Mouse (Mus musculus) adrenal gland, postnatal 25 days (tissue): Measurements from ENCODE around the gene Gm10778. TPM values are rescaled to one million over a fixed set of nuclear protein-coding genes. Genes with fewer than 3 reads are reported as not detected.
"Not testable (repeated sequence)": the region's sequence is repeated elsewhere in the genome, so short reads cannot be mapped to it uniquely, and the experiment has no call there.

Source experiments
- DNase-seq: peaks from one replicate; pipeline ENCODE4 v3.0.0; 2021; ENCODE audit warnings: mixed read lengths
- total RNA-seq: library from RNA; stranded (reverse); gene quantifications from 2 replicates; pipeline ENCODE4 v1.2.3, GENCODE M21; 2021

The Gm10778 gene
- total RNA-seq, 1 experiment from 2014 or later = 3.2 TPM

DNA sequence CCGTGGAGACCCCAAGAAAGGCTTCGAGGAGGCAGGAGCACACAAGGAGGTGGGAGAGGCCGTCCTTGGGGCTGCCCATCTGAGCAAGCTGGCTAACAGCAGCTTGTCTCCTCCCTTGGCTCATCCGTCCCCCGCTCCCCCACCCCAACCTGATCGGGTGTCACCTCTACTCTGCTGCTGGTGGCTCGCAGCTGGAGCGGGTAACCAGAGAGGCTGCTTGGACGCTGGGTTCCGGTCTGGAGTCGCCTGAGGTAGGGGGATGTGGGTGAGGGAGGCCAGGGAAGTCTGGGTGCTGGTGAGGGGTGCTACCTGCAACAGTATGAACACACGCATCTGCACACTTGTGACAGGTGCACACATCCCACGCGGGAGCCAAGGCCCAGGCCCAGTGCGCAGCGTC lies 20.5 kb upstream of the Gm10778 start, which contains the start of gene Ankrd24:
Gene Ankrd24, plus strand, starts transcription at position 151 of the 400 bp plus-strand sequence.
- no peak for DNase-seq

DNA sequence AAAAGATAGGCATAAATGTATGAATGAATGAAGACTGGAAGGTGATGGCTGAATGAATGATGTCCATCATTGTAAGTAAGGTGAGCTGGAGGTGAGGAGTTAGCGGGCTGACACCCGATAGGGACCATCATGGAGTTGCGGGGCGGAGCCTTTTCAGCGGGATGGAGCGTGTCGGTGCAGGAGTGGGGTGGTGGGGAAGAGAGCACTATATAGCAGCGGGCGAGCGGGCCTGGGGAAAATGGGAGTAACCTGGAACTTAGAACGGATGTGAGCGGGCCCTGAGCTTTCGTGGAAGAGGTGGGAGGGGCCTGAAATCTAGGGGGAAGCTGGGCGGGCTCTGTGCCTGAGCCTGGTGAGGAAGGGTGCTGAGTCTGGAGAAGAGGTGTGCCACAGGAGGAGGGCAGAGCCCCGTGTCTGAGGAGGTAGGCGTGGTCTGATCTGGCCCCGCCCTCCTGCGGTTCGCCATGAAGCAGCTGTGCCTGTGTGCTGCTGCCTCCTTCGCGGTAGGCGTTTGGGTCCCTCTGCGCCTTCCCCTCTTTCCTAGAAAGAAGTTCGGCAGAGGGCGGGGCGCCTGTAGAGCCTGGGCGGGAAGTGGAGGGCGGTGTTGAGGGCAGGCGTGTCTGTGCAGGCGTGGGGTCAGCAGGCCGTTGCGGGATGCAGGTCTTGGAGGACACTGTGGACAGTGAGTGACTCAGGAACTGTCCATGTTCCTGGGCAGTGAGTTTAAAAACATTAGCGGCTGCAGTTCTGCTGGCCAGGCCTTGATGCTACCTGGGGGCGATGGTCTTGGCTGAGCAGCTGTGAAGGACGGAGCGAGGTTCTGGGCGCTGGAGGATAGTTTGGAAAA lies 15.4 kb upstream of the Gm10778 start:
- DNase-seq = peak; percentile 85

DNA sequence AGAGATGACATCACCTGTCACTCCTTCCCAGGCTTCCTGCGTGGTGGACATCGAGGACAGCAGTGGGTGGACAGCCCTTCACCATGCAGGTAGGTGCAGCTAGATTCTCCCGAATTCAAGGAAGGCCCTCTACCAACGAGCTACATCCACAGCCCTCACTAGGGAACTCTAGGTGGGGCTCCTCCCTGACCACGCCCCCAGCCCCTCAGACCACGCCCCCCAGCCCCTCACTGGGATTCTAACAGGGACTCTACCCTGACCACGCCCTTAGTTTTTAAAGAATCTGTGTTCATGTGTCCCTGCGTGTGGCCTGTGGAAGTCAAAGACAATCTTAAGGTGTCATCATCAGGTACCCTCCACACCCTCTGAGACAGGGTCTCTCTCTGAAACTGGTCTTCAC lies 12.5 kb upstream of the Gm10778 start:
- DNase-seq = no peak

DNA sequence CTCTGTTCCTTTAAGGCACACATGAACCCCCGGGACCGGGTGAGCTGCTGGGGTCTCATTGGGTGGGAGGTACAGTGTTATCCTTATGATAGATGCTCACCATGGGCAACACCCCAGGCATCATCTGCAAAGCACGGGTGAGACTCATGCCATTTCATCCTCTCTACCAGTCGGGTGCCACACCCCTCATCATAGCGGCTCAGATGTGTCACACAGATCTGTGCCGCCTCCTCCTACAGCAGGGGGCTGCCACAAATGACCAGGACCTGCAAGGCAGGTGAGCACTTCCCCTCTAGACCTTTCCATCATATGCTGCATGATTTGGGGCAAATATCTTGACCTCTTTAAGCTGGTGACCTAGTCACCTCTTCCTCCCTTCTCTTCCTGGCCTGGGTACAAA lies 10.8 kb upstream of the Gm10778 start:
- DNase-seq = no peak

DNA sequence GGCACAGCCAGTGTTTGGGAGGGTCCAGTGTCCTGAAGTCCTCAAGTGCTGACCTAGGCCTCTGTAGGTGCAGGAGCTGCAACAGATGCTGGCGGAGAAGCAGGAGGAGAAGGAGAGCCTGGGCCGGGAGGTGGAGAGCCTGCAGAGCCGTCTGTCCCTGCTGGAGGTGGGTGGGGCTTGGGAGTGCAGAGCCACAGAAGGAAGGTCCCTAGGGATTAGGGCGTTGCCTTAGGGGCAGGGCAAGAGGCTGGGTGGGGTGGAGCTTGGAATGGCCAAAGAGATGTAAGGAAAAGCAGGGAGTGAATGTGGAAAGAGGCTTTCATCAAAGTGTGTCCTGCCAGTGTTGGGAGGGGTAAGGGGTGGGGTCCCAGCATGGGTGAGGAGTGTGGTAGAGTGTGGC lies 8.0 kb upstream of the Gm10778 start:
- DNase-seq = not testable (repeated sequence)

DNA sequence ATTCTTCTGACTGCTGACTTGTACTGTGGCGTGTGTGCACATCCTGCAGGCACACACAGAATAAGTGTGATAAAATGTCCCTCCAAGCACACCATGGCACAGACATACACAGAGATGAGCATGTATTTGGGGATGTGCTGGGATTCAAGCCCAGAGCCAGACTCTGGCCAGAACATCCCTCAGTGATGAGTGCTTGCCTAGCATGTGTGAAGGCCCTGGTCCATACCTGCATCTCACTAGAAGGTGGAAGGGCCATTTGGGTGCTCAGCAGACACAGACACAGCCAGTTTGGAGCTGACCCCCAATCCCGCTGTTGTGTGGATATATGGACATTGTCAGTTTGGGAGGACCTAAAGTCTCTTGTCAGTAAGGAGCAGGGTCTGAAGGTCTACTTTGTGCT lies 7.3 kb upstream of the Gm10778 start:
- DNase-seq = no peak

DNA sequence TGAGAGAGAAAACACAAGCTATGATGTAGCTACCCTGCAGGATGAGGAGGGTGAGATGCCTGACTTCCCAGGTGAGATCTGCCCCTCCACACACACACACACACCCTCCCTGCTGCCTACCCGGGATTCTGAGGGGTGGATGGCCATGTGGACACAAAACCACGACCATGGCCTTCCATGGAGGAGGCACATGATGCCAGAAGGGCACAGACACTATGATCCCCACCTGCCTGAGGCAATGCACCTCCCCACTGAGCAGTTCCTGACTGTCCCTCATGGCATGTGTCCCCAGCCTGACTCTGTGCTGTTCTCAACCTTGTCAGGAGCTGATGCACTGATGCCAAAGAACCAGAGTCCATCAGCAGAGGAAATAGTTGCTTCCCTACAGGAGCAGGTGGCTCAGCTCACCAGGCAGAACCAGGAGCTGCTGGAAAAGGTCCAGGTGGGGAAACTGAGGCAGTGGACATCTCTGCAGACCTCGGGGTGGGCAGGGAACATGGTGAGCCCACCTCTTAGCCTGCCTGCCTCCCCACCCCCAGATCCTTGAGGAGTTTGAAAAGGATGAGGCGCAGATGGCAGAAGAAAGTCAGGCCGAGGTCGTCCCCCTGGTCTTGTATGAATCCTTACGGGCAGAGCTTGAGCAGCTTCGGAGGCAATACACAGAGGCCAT lies 6.7 kb upstream of the Gm10778 start:
- no peak for DNase-seq

DNA sequence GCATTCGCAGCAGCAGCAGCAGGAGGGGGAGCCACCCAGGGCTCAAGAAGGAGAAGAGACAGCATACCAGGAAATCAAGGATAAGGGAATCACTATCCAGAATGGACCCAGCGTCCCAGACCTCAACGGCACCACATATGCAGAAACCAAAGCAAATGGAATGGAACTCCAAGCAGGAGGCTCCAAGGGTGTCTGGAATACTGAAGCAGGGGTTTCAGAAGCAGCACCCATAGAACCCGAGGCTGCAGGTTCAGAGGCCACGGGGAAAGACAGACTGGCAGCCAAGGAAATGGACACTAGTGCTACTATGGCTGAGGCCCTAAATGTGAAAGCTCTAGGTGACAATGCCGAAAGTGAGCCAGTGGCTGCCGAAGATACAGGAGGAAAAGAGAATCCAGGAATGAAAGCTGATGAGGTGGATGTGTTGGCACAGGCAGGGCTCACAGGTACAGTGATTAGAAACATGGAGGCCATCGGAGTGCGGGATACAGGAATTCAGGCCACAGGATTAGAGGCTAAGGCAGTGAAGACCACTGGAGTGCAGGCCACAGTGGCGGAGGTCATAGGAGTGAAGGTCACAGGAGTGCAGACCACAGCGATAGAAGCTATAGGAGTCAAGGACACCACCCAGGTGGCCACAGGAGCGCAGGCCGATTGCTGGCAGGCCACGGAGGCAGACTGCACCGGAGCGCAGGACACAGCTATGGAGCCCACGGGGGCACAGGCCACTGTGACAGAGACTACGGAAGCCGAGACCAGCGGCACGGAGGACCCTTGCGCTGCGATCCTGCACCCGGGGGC lies 6.0 kb upstream of the Gm10778 start:
- DNase-seq = no peak

DNA sequence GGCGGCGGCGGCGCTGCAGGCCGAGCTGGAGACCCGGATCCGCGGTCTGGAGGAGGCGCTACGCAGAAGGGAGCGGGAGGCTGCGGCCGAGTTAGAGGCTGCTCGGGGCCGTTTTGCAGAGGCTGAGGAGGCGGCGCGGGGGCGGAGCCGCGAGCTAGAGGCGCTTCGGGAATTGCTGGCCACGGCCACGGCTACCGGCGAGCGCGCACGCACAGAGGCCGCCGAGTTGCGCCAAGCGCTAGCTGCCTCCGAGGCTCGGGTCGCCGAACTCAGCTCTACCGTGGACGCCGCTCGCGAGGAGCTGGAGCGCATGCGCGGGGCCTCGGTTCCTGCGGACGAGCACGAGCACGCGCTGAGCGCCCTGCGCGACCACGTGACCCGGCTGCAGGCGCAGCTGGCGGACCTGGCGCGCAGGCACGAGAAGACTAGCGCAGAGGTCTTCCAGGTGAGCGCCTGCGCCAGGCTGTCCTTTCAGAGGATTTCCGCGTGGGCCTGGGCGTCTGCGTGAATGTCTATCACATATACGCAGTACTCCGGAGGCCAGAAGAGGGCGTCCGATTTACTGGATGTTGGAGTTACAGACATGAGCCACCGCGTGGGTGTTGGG lies 5.3 kb upstream of the Gm10778 start:
- DNase-seq = peak; percentile 98

DNA sequence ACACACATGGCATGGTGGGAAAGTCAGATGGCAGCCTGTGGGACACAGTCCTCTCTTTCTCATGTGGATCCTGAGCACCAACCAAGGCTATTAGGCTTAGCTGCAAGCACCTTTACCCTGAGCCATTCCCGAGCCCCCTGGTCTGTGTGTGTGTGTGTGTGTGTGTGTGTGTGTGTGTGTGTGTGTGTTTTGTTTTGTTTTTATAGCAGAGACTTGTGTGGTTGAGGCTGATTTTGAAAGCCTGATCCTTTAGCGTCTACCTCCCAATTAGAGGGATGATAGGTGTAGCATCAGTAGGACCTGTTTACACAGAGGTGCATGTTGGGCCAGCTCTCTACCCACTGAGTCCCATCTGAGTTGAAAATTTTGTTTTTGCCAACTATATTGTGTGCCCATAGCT lies 4.7 kb upstream of the Gm10778 start:
- no peak for DNase-seq

DNA sequence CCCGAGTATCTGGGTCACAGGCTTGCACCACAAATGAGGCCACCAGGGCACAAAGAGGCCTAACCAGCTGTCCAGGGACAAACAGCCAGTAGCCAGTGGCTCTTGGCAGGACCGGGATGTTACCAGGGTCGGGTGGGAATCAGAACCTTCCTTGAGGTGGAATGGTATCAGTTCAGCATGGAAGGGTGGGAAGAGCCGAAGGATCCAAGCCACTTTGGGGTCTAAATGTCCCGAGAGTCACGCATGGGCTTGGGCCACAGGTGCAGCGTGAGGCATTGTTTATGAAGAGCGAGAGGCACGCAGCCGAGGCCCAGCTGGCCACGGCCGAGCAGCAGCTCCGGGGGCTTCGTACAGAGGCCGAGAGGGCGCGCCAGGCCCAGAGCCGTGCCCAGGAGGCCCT lies 4.1 kb upstream of the Gm10778 start:
- DNase-seq = no peak

DNA sequence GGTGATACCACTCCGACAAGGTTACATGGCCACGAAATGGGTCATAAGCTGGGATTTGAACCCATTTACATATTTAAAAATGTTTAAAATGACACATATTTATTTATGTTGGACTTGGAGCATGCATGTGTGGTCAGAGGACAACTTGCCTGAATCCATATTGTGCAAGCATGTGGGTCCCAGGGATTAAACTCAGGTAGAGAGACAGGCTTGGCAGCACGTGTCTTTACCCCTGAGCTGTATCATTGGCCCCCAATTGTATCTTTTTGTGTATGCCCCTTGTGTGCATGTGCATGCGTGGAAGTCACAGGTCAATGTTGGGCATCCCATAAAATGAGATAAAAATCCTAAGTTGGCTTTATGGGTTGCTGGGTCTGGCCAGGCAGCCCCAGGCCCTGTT lies 3.5 kb upstream of the Gm10778 start:
- no peak for DNase-seq

DNA sequence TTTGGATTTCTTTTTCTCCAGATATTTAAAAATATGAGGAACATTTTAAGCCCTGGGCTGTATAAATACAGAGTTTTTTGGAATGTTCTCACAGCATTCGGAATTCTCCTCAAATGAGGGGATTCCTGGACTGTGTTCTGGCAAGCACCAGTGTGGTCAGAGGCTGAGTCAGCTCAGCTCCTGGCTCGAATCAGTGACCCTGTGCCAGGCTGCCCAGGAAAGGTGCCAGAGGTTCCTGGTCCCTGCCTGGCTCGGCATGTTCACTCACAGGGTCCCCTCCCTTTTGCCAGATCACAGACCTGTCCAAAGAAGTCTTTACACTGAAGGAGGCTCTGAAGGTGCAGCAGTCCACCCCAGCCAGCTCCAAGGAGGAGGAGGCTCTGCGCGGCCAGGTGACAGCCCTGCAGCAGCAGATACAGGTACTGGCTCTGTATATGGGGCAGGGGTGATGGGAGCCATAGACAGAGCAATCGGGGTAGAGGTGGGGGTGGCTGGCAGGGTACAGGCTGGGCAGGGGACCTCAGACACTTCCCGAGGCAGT lies 2.8 kb upstream of the Gm10778 start:
- peak; percentile 62 for DNase-seq

DNA sequence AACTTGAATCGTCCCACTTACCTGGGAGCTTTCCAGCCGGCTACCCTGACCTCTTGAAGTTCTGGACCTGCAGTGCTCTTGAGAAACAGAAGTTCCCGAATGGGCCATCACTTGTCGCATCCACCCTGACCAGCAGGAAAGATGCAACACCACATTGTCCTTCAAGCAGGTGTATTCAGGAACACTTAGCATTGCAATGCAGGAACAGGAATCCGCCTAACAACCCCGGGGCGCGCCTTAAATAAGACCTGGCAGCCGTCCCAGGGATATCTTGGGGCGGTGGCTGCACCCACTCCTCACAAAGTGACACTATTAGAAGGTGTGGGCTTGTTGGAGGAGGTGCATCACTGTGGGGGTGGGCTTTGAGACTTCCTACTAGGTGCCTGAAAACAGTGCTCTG lies 6.3 kb downstream of the Gm10778 start:
- DNase-seq = no peak

DNA sequence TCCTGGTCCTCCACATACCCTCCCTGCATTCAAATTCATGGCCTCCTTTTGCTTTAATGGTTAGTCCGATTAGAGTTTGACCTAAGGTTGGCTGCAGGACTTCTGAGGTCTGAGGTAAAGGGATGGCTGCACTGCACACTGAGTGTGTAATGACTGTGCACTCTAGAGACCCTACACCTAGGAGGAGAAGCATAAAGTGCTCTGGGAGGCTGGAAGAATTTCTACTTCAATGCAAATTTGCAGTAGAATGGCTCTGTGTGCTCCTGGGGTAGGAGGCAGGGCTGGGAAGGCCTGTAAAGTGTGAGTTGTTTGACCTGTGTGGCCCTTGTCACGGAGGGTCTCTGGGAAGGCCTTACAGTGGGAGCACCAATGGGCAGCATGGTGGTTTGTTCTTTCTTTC lies 7.3 kb downstream of the Gm10778 start:
- DNase-seq = no peak

DNA sequence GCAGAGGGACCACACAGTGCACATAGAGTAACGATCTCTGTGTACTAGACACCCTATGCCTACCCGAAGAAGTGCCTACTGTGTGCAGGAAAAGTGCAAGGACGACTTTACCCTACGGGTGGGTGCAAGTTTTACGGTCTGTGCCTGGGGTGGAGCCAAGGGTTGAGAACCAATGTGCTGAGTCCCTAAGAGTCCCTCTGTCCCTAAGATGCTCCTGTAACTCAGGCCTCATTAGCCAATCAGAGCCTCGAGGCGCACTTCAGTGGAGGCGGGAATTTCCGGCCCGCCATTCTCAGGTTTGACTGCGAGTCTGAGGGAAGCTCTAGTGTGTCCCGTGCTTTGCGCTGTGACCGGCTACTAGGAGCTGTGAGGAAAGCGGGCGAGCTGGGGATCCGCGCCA lies 38.3 kb downstream of the Gm10778 start:
- DNase-seq = not testable (repeated sequence)

DNA sequence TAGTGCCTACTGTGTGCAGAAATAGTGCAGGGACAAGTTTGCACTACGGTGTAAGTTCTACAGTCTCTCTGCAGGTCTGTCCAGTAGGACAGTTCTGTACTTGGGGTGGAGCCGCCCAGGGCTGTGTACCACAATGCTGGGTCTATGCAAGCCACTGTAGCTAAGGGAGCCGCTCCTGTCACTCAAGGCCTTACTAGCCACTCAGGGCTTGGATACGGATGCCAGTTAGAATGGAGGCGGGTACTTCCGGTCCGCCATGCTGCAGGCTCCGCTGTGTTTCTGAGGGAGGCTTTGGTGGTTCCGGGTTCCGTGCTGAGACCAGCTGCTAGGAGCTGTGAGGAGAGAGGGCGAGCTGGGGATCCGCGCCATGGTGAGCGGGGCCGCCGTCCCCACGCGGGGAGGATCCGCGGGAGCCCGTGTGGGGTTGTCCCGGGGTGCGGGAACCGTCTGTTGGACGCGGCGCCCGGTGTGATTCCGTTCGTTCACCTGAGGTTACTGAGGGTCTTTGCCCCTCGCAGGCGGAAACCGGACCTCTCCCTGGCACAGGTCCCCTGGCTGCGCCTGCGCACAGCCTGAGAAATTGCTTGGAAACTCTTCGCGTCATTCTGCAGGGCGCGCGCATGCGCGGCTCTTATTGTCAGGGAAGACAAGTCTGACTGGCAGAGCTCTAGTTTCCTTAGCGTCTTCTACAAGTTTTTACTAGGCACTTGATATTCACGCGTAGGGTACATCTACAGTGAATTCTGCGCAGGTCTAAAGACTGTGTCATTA lies 55.9 kb downstream of the Gm10778 start, which contains the start of gene Zfp433:
Gene Zfp433, plus strand, starts transcription at position 295 of the 771 bp plus-strand sequence.
- DNase-seq = not testable (repeated sequence)
